Mouse (Mus musculus): Measurements from ENCODE around the gene Tmie.

DNA sequence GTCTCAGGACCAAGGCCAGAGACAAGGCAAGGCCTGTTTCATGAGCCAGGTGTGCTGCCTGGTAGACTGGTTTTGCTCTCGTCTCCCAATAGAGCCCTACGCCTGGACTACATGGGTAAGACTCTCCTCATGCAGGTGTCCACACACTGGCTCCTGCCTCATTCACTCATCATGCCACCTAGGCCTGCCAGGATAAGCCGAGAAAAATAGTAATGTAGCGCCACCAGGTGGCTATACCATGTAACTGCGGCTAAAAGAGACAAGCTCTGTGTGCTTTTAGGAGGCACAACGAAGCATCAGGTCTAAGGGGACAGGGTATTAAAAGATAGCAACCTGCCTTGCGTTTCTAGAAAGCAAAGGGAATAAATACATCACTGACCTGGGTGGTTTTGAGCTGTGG, 8.9 kb downstream of the Tmie start:
- peak; percentile 56 for TF ChIP-seq CTCF (IDR thresholded peaks at IDR 0.05; ENCODE audit: insufficient read depth, low read length)
- TF ChIP-seq POLR2A (IDR thresholded peaks at IDR 0.05; ENCODE audit: borderline replicate concordance, extremely low read depth, low read depth, low read length), result no peak

Data from lung, adult 2 months (tissue).